Mouse (Mus musculus) Patski (cell line): ENCODE results near the gene Fibcd1. TPM values are rescaled to one million over a fixed set of nuclear protein-coding genes. Genes with fewer than 3 reads are reported as not detected.

Source experiments
- ATAC-seq: fragments of 100-300 bp; one replicate; pipeline ENCODE4 v1.8.0; 2021
- CTCF ChIA-PET: fragments of 350-600 bp; sonication (Branson Sonifier 250); formaldehyde crosslinking; loops from one replicate; lab custom pipeline; 2022; ENCODE audit warnings: inconsistent platforms; lab: Charles Lee
- POLR2A ChIA-PET: fragments of 350-600 bp; sonication (Branson Sonifier 250); formaldehyde crosslinking; loops from one replicate; lab custom pipeline; 2022; ENCODE audit warnings: antibody characterized with exemption, inconsistent platforms; lab: Charles Lee
- DNase-seq: peaks from one replicate; pipeline ENCODE4 v3.0.0-alpha.2; 2011; ENCODE audit warnings: low read depth, low spot score
- H3K27me3 ChIP-seq: fragments of 371-371 bp; one replicate; pipeline ENCODE4 v1.5.1; 2021
- CTCF ChIP-seq: fragments of 100-300 bp; IDR thresholded peaks from one replicate; pipeline ENCODE4 v1.5.1; 2021
- in situ Hi-C: fragments of 300-500 bp; cut with MboI; formaldehyde crosslinking; loops from 3 replicates; pipeline ENCODE4 v1.11.1; 2018; ENCODE audit warnings: low pct_unique_long_range_greater_than_20kb, mixed read lengths
- polyA plus RNA-seq: library from polyadenylated mRNA; unstranded; gene quantifications from one replicate; pipeline ENCODE4 v1.2.3, GENCODE M21; 2021

Fibcd1 gene
- polyA plus RNA-seq, 1 experiment from 2014 or later, result 0.06 TPM

DNA sequence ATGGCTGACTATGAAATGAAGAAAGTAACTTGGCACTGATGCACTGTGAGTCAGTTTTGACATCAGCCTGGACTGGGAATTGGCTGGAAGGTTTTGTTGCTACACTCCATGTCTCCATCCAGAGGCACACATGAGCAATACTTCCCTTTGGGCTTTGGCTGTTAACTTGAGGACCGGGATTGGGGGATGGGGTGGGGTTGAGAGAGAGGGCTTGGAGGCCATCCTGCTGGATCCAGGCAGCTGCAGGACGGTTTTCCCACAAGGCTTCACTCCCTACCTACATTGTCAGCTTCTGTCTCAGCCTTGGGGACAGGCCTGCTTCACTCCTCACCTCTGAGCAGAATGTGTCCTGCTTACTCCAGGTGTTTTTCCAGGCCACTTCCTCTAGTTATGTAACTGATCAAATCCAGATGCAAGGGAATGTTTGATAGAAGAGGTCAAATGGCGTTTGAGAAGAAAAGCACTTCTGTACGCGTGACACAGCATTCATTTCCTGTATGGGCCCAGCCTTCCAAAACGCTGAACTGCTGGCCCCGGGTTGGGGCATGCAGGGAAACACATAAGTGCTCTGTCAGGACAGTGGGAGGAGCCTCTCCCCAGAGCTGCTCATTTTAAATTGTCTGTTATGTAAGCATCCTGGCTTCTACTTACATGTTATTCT lies 74.9 kb downstream of the Fibcd1 start:
- no peaks in the 10 kb centered on the region for H3K27me3 ChIP-seq
- CTCF ChIA-PET, result interaction anchor here (1.0 to 1.4 kb wide), 3 partner anchors 10 to 14 kb away, joined by 3 to 4 read pairs (median 4); no protein-coding TSS in a partner anchor
- ATAC-seq (peak; percentile 63), DNase-seq (no peak)
- peak; percentile 64 for TF ChIP-seq CTCF
- in situ Hi-C loops, result no loop called here
- POLR2A ChIA-PET, result interaction anchor here (0.9 kb wide), 1 partner anchor 11 kb away, joined by 3 read pairs; no protein-coding TSS in a partner anchor

DNA sequence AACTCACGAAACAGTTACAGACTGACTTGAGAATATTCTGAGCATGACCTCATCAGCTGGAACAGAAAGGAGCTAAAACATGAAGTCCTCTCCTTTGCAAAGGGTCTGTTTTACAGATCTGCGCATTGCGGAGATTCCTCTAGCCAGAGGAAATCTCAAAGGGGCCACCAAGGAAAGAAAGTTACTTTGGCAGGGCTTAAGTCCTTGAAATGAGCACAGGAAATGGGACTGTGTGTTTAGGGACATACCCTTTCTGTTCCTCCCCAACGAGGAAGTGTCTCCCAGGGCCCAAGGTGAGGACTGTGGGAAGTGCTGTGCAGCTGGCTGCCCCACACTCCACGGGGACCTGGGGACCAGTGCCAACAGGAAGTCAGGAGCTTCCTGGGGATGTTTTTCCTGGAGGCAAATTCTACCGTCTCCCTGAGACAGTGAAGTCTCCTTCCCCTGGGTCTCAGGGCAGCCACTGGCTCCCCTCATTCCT lies 76.1 kb downstream of the Fibcd1 start:
- ChIA-PET POLR2A (interaction anchor here (1.7 kb wide), 1 partner anchor 9 kb away, joined by 5 read pairs; no protein-coding TSS in a partner anchor), CTCF (interaction anchor here (1.3 to 1.5 kb wide), 2 partner anchors 15 to 18 kb away, joined by 3 read pairs; no protein-coding TSS in a partner anchor)
- no peak for DNase-seq
- peak; percentile 33 for ATAC-seq
- no peaks in the 10 kb centered on the region for H3K27me3 ChIP-seq
- TF ChIP-seq CTCF, result no peak
- in situ Hi-C loops, result no loop called here

DNA sequence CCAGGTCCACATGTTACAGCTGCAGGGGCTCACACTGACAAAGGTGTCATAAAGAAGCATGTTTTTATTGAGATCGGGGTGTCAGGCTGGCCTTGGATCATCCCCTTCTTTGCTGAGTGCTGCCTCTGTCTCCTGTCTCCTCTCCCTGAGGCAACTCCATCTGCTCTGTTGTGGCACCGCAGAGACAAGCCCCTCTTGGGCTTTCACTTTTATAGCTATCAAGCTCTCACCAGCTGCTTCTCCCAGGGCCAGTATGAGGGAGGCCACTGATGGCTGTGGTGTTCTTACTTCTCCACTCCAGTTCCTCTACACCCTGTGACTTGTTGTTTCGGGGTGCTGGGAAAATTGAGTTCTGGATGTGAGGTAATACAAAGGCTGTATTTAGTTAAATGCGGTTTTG lies 76.7 kb downstream of the Fibcd1 start:
- POLR2A ChIA-PET, result interaction anchor here (1.7 kb wide), 1 partner anchor 8 kb away, joined by 5 read pairs; no protein-coding TSS in a partner anchor

DNA sequence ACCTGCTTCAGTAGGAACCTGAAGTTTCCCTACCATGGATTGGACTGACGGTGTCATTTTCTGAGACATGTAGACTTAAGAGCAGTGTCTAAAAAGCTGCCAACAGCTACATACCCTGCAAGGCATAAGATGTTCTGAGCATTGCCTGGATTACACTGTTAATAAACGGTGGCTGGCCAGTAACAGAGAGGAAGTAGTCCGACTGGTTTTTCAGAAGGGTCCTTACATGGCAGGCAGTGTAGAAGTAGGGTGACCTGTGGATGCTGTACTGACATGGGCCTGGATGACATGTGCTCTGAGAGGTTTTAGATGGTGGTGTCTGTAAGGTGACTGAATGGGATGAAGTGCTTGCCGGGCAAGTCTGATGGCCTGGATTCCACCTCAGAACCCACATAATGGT lies 78.0 kb downstream of the Fibcd1 start:
- POLR2A ChIA-PET, result interaction anchor here (1.1 kb wide), 1 partner anchor 8 kb away, joined by 3 read pairs; no protein-coding TSS in a partner anchor
- no peak for DNase-seq
- no peak for TF ChIP-seq CTCF

More for the DNA sequence above, 76.7 kb downstream of the Fibcd1 start:
- CTCF ChIA-PET, result interaction anchor here (1.3 to 1.5 kb wide), 2 partner anchors 16 to 18 kb away, joined by 3 read pairs; no protein-coding TSS in a partner anchor
- no peak for DNase-seq
- no peak for ATAC-seq
- no peaks in the 10 kb centered on the region for H3K27me3 ChIP-seq
- TF ChIP-seq CTCF, result no peak
- in situ Hi-C loops, result no loop called here

DNA sequence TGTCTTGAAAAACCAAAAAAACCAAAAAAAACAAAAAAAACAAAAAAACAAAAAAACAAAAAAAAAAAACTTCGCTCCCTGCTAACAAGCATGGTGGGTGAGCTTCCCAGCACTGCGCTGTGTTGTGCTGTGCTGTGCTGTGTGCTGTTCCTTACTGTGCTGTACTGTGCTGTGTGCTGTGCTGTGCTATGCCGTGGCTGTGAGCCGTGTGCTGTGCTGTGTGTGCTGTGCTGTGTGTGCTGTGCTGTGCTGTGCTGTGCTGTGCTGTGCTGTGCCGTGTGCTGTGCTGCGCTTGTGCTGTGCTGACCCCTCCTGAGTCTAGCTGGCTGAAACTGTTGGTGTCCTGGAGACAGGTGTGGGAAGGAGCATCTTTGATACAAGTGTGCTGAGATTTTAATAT lies 78.7 kb downstream of the Fibcd1 start:
- DNase-seq, result no peak
- ATAC-seq, result no peak
- H3K27me3 ChIP-seq, result no peaks in the 10 kb centered on the region
- in situ Hi-C loops, result no loop called here
- ChIA-PET POLR2A (interaction anchor here (1.1 kb wide), 1 partner anchor 9 kb away, joined by 3 read pairs; no protein-coding TSS in a partner anchor), CTCF (interaction anchor here (1.3 kb wide), 1 partner anchor 15 kb away, joined by 4 read pairs; no protein-coding TSS in a partner anchor)
- TF ChIP-seq CTCF, result no peak

More for the DNA sequence above, 78.0 kb downstream of the Fibcd1 start:
- in situ Hi-C loops, result no loop called here
- no peak for ATAC-seq
- CTCF ChIA-PET, result interaction anchor here (1.3 kb wide), 1 partner anchor 14 kb away, joined by 4 read pairs; no protein-coding TSS in a partner anchor
- H3K27me3 ChIP-seq, result no peaks in the 10 kb centered on the region

Other genes starting within 250 kb of the Fibcd1 start
- not detected for gene Prdm12, start 206.0 kb downstream of the Fibcd1 start, polyA plus RNA-seq
- gene Exosc2, start 175.3 kb downstream of the Fibcd1 start, polyA plus RNA-seq, result 44.1 TPM
- gene Abl1, start 157.6 kb downstream of the Fibcd1 start, polyA plus RNA-seq, result 58.8 TPM
- gene Qrfp, start 35.4 kb downstream of the Fibcd1 start, polyA plus RNA-seq, result not detected
- 0.10 TPM for gene Lamc3, start 41.3 kb upstream of the Fibcd1 start, polyA plus RNA-seq
- gene Aif1l, start 104.1 kb upstream of the Fibcd1 start, polyA plus RNA-seq, result 343 TPM
- 40.5 TPM for gene Nup214, start 128.4 kb upstream of the Fibcd1 start, polyA plus RNA-seq
- gene Fam78a, start 238.9 kb upstream of the Fibcd1 start, polyA plus RNA-seq, result 0.08 TPM
- gene Plpp7, start 249.5 kb upstream of the Fibcd1 start, polyA plus RNA-seq, result 0.05 TPM